Mouse (Mus musculus) forebrain, embryonic 14.5 days (tissue): Measurements from ENCODE around the gene Gpr149. TPM values are rescaled to one million over a fixed set of nuclear protein-coding genes. Genes with fewer than 3 reads are reported as not detected.

ENCODE experiments used
- polyA plus RNA-seq: library from polyadenylated mRNA; unstranded; fragments of >200 nt; fragmentation: Nextera tagmentation; extraction: Ambion mirVana; gene quantifications from 2 replicates; pipeline ENCODE4 v1.2.1, GENCODE M21; 2014

Gene Gpr149
- polyA plus RNA-seq, 1 experiment from 2014 or later = 2.9 TPM

Other genes starting within 250 kb of the Gpr149 start
- gene Dhx36, start 98.1 kb downstream of the Gpr149 start, polyA plus RNA-seq = 47.9 and 51.2 TPM in 2 replicates